Mouse (Mus musculus) layer of hippocampus, adult 2 months (tissue): ENCODE data around the gene Brinp1. TPM values are rescaled to one million over a fixed set of nuclear protein-coding genes. Genes with fewer than 3 reads are reported as not detected.
"Not testable (repeated sequence)": the region's sequence is repeated elsewhere in the genome, so short reads cannot be mapped to it uniquely, and the experiment has no call there.

Experiments
- DNase-seq, 2 experiments: peaks; one replicate each; pipeline ENCODE4 v3.0.0; 2022; ENCODE audit warnings: low spot score in 2 of 2
- H3K27ac ChIP-seq: fragments of 200-600 bp; 2 replicates; pipeline ENCODE4 v1.8.1; 2022
- H3K4me3 ChIP-seq: fragments of 200-600 bp; 2 replicates; pipeline ENCODE4 v1.8.1; 2022; ENCODE audit warnings: mild to moderate bottlenecking
- CTCF ChIP-seq: fragments of 200-600 bp; conservative IDR thresholded peaks from 2 replicates; pipeline ENCODE4 v1.8.1; 2022; ENCODE audit warnings: antibody characterized with exemption, mild to moderate bottlenecking, moderate library complexity
- total RNA-seq, 2 experiments: library from RNA; stranded (reverse); gene quantifications; 2 replicates each; pipeline ENCODE4 v1.2.3; 2021

Gene Brinp1
- total RNA-seq, 2 experiments from 2014 or later = 204 to 210 TPM

DNA sequence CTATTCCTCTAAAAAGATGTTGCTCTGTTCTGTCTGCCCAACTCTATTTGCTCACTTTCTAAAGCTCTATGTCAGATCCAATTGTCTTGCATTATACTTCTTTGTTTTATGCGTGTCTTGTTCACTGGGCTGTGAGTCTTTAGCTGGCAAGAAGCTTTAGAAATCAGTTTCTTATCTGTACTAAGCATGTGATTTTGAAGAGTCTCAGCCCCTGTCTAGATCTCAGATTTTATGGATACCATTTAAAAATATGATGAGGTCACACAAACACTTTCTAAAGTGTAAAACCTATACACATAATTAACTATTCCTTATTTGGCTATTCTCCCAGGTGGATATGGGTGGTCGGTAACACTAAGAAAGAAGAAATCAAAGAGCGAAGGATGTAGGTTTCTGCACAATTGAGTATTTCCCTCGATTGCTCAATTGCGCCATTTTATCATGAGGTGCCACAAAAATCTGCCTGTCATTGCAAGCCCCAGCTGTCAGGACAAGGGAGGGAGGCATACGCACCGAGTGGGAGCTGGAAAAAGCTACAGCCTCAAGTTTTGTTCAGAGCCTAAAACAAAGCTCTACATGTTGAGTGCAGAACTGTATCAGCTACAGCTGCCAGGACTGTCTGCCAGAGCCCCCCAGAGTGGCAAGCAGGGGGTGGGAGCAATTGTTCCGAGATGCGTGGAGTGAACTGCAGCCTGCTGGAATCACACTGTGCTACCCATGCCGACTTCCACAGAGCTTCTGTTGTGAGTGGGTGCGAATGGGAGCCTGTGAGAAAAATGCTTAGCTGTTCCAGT, 47.6 kb downstream of the Brinp1 start:
- H3K27ac ChIP-seq = peak overlapping the region; percentile 83
- H3K4me3 ChIP-seq = peak overlapping the region; percentile 24
- TF ChIP-seq CTCF = no peak
- DNase-seq = peak; percentile 77 to 94

- TF ChIP-seq CTCF = no peak
- peak; percentile 40 to 49 for DNase-seq
- H3K27ac ChIP-seq = 0 out of 2 replicates have a peak overlapping the region, but pooled peaks have one; percentile 23
- H3K4me3 ChIP-seq = no peak overlapping the region
Measured at GRCm38 (mm10) chr4:68890526-68890925, 63.7 kb downstream of the Brinp1 start.

GRCm38 (mm10) chr4:68886276-68886675, 67.9 kb downstream of the Brinp1 start:
- H3K4me3 ChIP-seq = no peak overlapping the region
- H3K27ac ChIP-seq = peak overlapping the region; percentile 23; the same call in 1 of the 2 replicates
- no peak for DNase-seq
- no peak for TF ChIP-seq CTCF

GRCm38 (mm10) chr4:68872028-68872427, 82.2 kb downstream of the Brinp1 start:
- Histone ChIP-seq H3K4me3 (no peak overlapping the region), H3K27ac (peak overlapping the region; percentile 63)
- peak in 1 of 2 experiments; percentile 51 for DNase-seq
- no peak for TF ChIP-seq CTCF

GRCm38 (mm10) chr4:68865135-68865767, 88.9 kb downstream of the Brinp1 start:
- no peak overlapping the region for H3K4me3 ChIP-seq
- DNase-seq = no peak
- H3K27ac ChIP-seq = peak overlapping the region; percentile 59
- no peak for TF ChIP-seq CTCF

- Histone ChIP-seq H3K4me3 (no peak overlapping the region), H3K27ac (peak overlapping the region; percentile 59)
- no peak for TF ChIP-seq CTCF
- no peak for DNase-seq
Measured at GRCm38 (mm10) chr4:68864668-68865067, 89.5 kb downstream of the Brinp1 start.

GRCm38 (mm10) chr4:68856868-68857267, 97.3 kb downstream of the Brinp1 start:
- no peak for TF ChIP-seq CTCF
- no peak overlapping the region for H3K4me3 ChIP-seq
- H3K27ac ChIP-seq = no peak overlapping the region; the same call in 1 of the 2 replicates
- DNase-seq = no peak

GRCm38 (mm10) chr4:68849671-68850070, 104.5 kb downstream of the Brinp1 start:
- H3K4me3 ChIP-seq = no peak overlapping the region
- no peak for TF ChIP-seq CTCF
- H3K27ac ChIP-seq = peak overlapping the region; percentile 60
- no peak for DNase-seq

DNA sequence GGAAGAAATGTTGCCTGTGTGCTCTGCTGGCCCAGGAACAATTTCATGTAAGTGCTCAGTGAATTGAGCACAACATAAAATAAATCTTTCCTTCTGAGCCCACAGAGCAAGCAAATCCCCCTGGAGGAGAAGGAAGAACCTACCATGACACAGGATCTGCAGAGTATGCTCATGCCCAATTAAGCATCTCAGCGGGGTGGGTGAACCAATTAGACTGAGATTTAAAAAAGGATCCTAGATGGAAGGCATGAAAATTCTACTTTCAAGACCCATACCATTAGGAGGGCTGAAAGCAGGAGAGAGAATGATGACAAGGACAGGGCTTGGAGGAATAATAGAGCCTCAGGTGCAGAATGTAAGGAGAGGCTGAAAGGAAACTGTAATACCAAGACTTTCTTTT, 107.2 kb downstream of the Brinp1 start:
- H3K27ac ChIP-seq = no peak overlapping the region
- TF ChIP-seq CTCF = no peak
- no peak for DNase-seq
- no peak overlapping the region for H3K4me3 ChIP-seq

GRCm38 (mm10) chr4:68845964-68846363, 108.2 kb downstream of the Brinp1 start:
- TF ChIP-seq CTCF = peak; percentile 79
- DNase-seq = no peak

DNA sequence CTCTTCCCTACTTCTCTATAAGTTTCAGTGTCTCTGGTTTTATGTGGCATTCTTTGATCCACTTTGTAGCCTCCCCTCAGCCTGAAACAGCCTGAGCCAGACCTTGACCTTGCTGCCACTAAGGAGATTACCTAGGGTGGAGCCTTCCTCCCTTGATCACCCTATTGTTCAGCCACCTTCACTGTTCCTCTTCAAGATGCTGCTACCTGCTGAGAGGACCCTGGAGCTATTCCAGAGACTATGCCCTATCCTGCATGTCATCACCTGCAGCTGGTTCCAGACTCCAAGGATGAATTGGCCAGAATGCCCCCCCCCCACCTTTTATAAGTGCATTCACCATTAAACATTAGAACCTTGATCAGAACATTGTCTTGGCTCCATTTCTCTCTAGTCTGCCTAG, 140.2 kb downstream of the Brinp1 start:
- H3K4me3 ChIP-seq, DNase-seq, H3K27ac ChIP-seq: not testable (repeated sequence)

More at GRCm38 (mm10) chr4:68845964-68846363, 108.2 kb downstream of the Brinp1 start:
- Histone ChIP-seq H3K4me3 (no peak overlapping the region), H3K27ac (no peak overlapping the region)

GRCm38 (mm10) chr4:68806502-68806901, 147.7 kb downstream of the Brinp1 start:
- no peak for DNase-seq
- no peak for TF ChIP-seq CTCF
- Histone ChIP-seq H3K4me3 (no peak overlapping the region), H3K27ac (no peak overlapping the region)
